Mouse (Mus musculus) midbrain, embryonic 14.5 days (tissue): ENCODE measurements around the gene D6Wsu163e. TPM values are rescaled to one million over a fixed set of nuclear protein-coding genes. Genes with fewer than 3 reads are reported as not detected.

Source experiments
- ATAC-seq: fragments of 200-750 bp; cut with Nextera tagmentation; 2 replicates; pipeline ENCODE4 v1.8.0; 2017; ENCODE audit warnings: moderate number of reproducible peaks, moderate library complexity; ENCODE audit not compliant: low FRiP score, low TSS enrichment
- DNase-seq: peaks from one replicate; pipeline ENCODE4 v3.0.0-alpha.2; 2015
- H3K27ac ChIP-seq: fragments of 300-500 bp; sonication (generic); replicated peaks from 2 replicates; pipeline ENCODE4 v1.5.1; 2014; ENCODE audit warnings: mild to moderate bottlenecking, low read depth, low read length, moderate library complexity
- H3K27me3 ChIP-seq: fragments of 300-500 bp; sonication (generic); 2 replicates; pipeline ENCODE4 v1.6.1; 2014; ENCODE audit warnings: low read length, control low read depth, mixed read lengths; ENCODE audit not compliant: control insufficient read depth, insufficient read depth
- H3K36me3 ChIP-seq: fragments of 300-500 bp; sonication (generic); 2 replicates; pipeline ENCODE4 v1.6.1; 2014; ENCODE audit warnings: low read length, control low read depth; ENCODE audit not compliant: control insufficient read depth, insufficient read depth
- H3K4me1 ChIP-seq: fragments of 300-500 bp; sonication (generic); 2 replicates; pipeline ENCODE4 v1.6.1; 2014; ENCODE audit warnings: mild to moderate bottlenecking, antibody characterized with exemption, low read length, control low read depth; ENCODE audit not compliant: control insufficient read depth, insufficient read depth
- H3K4me2 ChIP-seq: fragments of 300-500 bp; sonication (generic); 2 replicates; pipeline ENCODE4 v1.6.1; 2014; ENCODE audit warnings: mild to moderate bottlenecking, low read length, moderate library complexity
- H3K4me3 ChIP-seq: fragments of 300-500 bp; sonication (generic); replicated peaks from 2 replicates; pipeline ENCODE4 v1.5.1; 2014; ENCODE audit warnings: low read depth, low read length
- H3K9ac ChIP-seq: fragments of 300-500 bp; sonication (generic); replicated peaks from 2 replicates; pipeline ENCODE4 v1.6.1; 2014; ENCODE audit warnings: mild to moderate bottlenecking, low read length, moderate library complexity
- H3K9me3 ChIP-seq: fragments of 300-500 bp; sonication (generic); 2 replicates; pipeline ENCODE4 v1.6.1; 2016; ENCODE audit warnings: low read length, control low read depth, mixed read lengths; ENCODE audit not compliant: control insufficient read depth
- WGBS: fragments of 180-500 bp; shearing (Covaris S2); extraction: QIAGEN DNeasy Blood & Tissue Kit; methylation state at CpG from one replicate; pipeline ENCODE4 v1.1.7; 2014; 5-methylcytosine and 5-hydroxymethylcytosine counted together
- polyA plus RNA-seq: library from polyadenylated mRNA; unstranded; fragments of >200 nt; fragmentation: Nextera tagmentation; extraction: Ambion mirVana; gene quantifications from 2 replicates; pipeline ENCODE4 v1.2.1, GENCODE M21; 2014

D6Wsu163e gene
- 28.6 and 34.8 TPM in 2 replicates for polyA plus RNA-seq

- DNase-seq = peak; percentile 98
- Histone ChIP-seq H3K4me1 (peaks cover 15% of the 10 kb centered on the region), H3K4me3 (peak within 1 kb of the TSS; percentile 67), H3K27ac (peak within 1 kb of the TSS; percentile 52; the same call in 1 of the 2 replicates), H3K9me3 (no peaks in the 10 kb centered on the region), H3K4me2 (peak within 1 kb of the TSS; percentile 95), H3K9ac (peak within 1 kb of the TSS; percentile 60), H3K36me3 (peaks cover 24% of the 10 kb centered on the region), H3K27me3 (no peaks in the 10 kb centered on the region)
- peak; percentile 97 for ATAC-seq
- under 1% methylated on average over 33 of the region's 33 CpGs for WGBS
These were observed at the start of gene D6Wsu163e, which contains the start of gene Rad51ap1 for GRCm38 (mm10) chr6:126939487-126940171. TSS of gene D6Wsu163e (plus strand) at chr6:126939962. TSS of gene Rad51ap1 (minus strand) at chr6:126939587.

- H3K4me1 ChIP-seq = no peaks in the 10 kb centered on the region
- H3K36me3 ChIP-seq = no peaks in the 10 kb centered on the region
- H3K4me2 ChIP-seq = no peak overlapping the region
- 80% methylated on average over 4 of the region's 5 CpGs for whole genome bisulfite sequencing
- no peaks in the 10 kb centered on the region for H3K27me3 ChIP-seq
- no peak overlapping the region for H3K9ac ChIP-seq
- H3K9me3 ChIP-seq = no peaks in the 10 kb centered on the region
- no peak for DNase-seq
- H3K27ac ChIP-seq = no peak overlapping the region
- no peak overlapping the region for H3K4me3 ChIP-seq
- ATAC-seq = no peak
These were observed 32.4 kb upstream of the D6Wsu163e start for GRCm38 (mm10) chr6:126907378-126907777.

DNA sequence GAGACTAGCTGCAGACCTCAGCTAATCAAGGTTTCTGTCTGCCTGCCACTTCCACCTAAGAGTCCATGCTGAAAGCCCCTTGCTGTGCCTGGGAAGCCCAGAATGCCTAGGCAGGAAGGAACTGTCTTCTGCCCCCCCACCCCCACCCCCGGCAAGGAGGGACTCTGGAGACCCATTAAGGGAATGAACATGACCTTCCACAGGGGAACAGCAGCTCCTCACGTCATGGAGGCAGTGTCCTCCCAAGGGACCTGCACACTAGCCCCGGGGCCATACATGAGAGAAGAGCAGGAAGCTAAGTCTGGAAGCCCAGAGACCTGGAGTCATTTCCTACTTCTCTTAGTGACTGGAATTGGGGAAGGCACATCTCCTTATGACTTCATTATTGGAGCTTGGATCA lies 31.9 kb upstream of the D6Wsu163e start:
- 69% methylated on average over 3 of the region's 3 CpGs for WGBS
- H3K4me1 ChIP-seq = no peaks in the 10 kb centered on the region
- ATAC-seq (no peak), DNase-seq (no peak)
- H3K9me3 ChIP-seq = no peaks in the 10 kb centered on the region
- H3K9ac ChIP-seq = no peak overlapping the region
- H3K36me3 ChIP-seq = no peaks in the 10 kb centered on the region
- no peak overlapping the region for H3K27ac ChIP-seq
- no peaks in the 10 kb centered on the region for H3K27me3 ChIP-seq
- no peak overlapping the region for H3K4me3 ChIP-seq
- no peak overlapping the region for H3K4me2 ChIP-seq

DNA sequence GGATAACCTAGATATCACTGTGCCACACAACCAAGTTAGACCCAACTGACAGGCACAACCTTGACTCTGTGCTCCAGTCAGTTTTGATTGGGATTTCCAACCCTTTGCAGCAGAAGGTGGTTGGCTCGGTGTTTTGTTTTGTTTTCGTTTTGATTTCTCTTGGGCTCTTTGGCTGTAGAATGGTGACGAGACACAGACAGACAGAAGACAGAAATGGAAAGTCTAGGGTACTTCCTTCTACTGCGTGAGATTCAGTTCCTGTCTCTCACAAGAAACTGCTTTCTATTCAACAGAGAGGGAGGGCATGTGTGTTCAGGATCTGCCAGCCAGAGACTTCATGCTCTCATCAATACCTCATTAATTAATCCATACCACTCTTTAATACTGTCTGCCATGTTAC lies 29.0 kb upstream of the D6Wsu163e start:
- 83% methylated on average over 4 of the region's 4 CpGs for WGBS
- DNase-seq (no peak), ATAC-seq (no peak)
- H3K9me3 ChIP-seq = no peaks in the 10 kb centered on the region
- no peak overlapping the region for H3K27ac ChIP-seq
- no peaks in the 10 kb centered on the region for H3K4me1 ChIP-seq
- no peaks in the 10 kb centered on the region for H3K36me3 ChIP-seq
- H3K4me2 ChIP-seq = no peak overlapping the region
- no peaks in the 10 kb centered on the region for H3K27me3 ChIP-seq
- no peak overlapping the region for H3K9ac ChIP-seq
- no peak overlapping the region for H3K4me3 ChIP-seq

GRCm38 (mm10) chr6:126914928-126915327 lies 24.8 kb upstream of the D6Wsu163e start:
- no peak for ATAC-seq
- Histone ChIP-seq H3K9ac (no peak overlapping the region), H3K4me3 (no peak overlapping the region), H3K4me1 (no peaks in the 10 kb centered on the region), H3K27me3 (no peaks in the 10 kb centered on the region), H3K4me2 (no peak overlapping the region), H3K9me3 (no peaks in the 10 kb centered on the region), H3K36me3 (no peaks in the 10 kb centered on the region), H3K27ac (no peak overlapping the region)
- 87% methylated on average over 5 of the region's 5 CpGs for WGBS
- DNase-seq = no peak

DNA sequence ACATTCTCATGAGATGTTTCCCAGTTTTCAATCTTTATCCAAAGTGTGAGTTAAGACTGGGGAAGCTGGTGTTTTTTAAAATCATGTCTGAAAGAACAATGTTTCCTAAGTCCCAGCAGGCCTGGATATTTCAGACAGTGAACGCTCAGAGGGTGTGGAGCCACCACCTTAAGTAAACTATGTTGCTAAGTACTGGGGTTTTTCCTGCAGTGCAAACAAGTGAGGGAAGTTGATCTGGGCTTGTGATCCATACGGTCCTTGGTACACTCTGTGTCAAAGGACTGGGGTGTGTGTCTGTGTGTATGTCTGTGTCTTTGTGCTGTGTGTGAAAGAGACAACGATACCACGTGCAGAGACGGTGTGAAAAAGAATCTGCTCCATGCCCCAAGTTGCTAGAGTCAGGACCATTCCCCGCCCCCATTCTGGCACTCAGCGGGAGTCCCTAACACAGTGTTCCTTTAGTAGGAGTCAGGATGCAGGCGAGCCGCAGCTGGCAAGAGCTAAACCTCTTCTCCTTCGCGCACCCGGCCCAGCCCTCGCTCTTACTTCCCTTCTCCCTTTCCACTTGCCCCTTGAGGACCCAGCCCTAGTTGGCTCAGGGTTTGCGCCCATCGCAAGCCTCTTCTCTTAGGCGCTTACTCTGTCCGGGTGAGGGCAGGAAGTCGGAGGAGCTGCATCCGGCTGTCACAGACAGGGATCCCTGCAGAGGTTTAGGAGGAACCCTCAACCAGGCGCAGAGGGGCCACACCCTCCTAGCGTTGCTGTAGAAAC lies 18.5 kb upstream of the D6Wsu163e start, which contains the start of gene Dyrk4:
Dyrk4 (minus strand) TSS at position 729 of the 771 bp plus-strand sequence.
- no peaks in the 10 kb centered on the region for H3K4me1 ChIP-seq
- peak within 1 kb of the TSS; percentile 41 for H3K4me2 ChIP-seq
- no peak for ATAC-seq
- no peak within 1 kb of the TSS for H3K27ac ChIP-seq
- peak within 1 kb of the TSS; percentile 36; the same call in 1 of the 2 replicates for H3K9ac ChIP-seq
- 0 out of 2 replicates have a peak within 1 kb of the TSS, but pooled peaks have one; percentile 12 for H3K4me3 ChIP-seq
- H3K9me3 ChIP-seq = no peaks in the 10 kb centered on the region
- no peaks in the 10 kb centered on the region for H3K27me3 ChIP-seq
- peak; percentile 26 for DNase-seq
- H3K36me3 ChIP-seq = peaks cover 23% of the 10 kb centered on the region
- WGBS = 7% methylated on average over 21 of the region's 21 CpGs

- DNase-seq (no peak), ATAC-seq (no peak)
- Histone ChIP-seq H3K27ac (no peak overlapping the region), H3K27me3 (no peaks in the 10 kb centered on the region), H3K9me3 (no peaks in the 10 kb centered on the region), H3K4me1 (no peaks in the 10 kb centered on the region), H3K36me3 (peaks cover 14% of the 10 kb centered on the region; the same call in 1 of the 2 replicates), H3K4me2 (no peak overlapping the region), H3K4me3 (no peak overlapping the region), H3K9ac (no peak overlapping the region)
- 95% methylated on average over 2 of the region's 2 CpGs for WGBS
These were observed 6.9 kb upstream of the D6Wsu163e start for GRCm38 (mm10) chr6:126932896-126933295.

- no peak overlapping the region for H3K9ac ChIP-seq
- H3K4me1 ChIP-seq = peaks cover 15% of the 10 kb centered on the region
- WGBS = 78% methylated on average over 2 of the region's 2 CpGs
- DNase-seq = no peak
- ATAC-seq = no peak
- H3K36me3 ChIP-seq = peaks cover 12% of the 10 kb centered on the region
- peak overlapping the region; percentile 95 for H3K4me2 ChIP-seq
- peak overlapping the region; percentile 67; the same call in 1 of the 2 replicates for H3K4me3 ChIP-seq
- H3K27me3 ChIP-seq = no peaks in the 10 kb centered on the region
- no peak overlapping the region for H3K27ac ChIP-seq
- no peaks in the 10 kb centered on the region for H3K9me3 ChIP-seq
These were observed 1.7 kb upstream of the D6Wsu163e start for GRCm38 (mm10) chr6:126938047-126938446.
